Mouse (Mus musculus): ENCODE data around the gene Gpsm1. TPM values are rescaled to one million over a fixed set of nuclear protein-coding genes. Genes with fewer than 3 reads are reported as not detected.

Gene Gpsm1
- polyA plus RNA-seq, 1 experiment from 2014 or later: 31.7 TPM

DNA sequence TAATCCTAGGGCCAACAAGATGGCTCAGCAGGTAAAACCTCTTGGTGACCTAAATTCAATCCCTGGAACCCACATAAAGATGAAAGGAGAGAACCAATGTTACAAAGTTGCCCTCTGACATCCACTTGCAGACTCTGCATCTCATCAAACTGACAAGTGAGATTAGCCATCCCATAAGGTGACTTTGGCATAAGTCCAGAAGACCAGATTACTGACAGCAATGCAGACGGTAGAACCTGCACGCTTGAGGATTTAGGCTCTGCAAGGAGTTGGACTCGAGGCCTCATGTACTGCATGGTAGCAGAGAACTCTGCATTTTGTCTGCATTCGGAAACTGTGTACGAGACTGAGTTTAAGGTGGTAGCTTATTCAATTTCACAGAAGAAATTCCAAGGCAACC, 25.2 kb upstream of the Gpsm1 start:
- ATAC-seq (replicated peaks; ENCODE audit: insufficient number of reproducible peaks, low FRiP score, low TSS enrichment, low read depth) (no peak), DNase-seq (ENCODE audit: low spot score) (no peak)
- Histone ChIP-seq H3K27me3 (ENCODE audit: control insufficient read depth, insufficient read depth, low read length) (no peaks in the 10 kb centered on the region), H3K9me3 (replicated peaks; ENCODE audit: control insufficient read depth, low read length) (no peaks in the 10 kb centered on the region), H3K27ac (replicated peaks; ENCODE audit: low read depth, low read length) (no peak overlapping the region), H3K4me1 (ENCODE audit: control insufficient read depth, insufficient read depth, low read length) (no peaks in the 10 kb centered on the region), H3K4me3 (ENCODE audit: low read depth, low read length) (no peak overlapping the region), H3K9ac (replicated peaks; ENCODE audit: low read length) (no peak overlapping the region), H3K36me3 (replicated peaks; ENCODE audit: control insufficient read depth, insufficient read depth, low read depth, low read length) (no peaks in the 10 kb centered on the region), H3K4me2 (ENCODE audit: low read depth, low read length) (no peak overlapping the region)
- 84% methylated on average over 5 of the region's 5 CpGs for WGBS

GRCm38 (mm10) chr2:26294457-26294856, 20.9 kb upstream of the Gpsm1 start, which contains the start of gene Ccdc187:
Ccdc187 (minus strand) TSS chr2:26294557.
- 72% methylated on average over 2 of the region's 2 CpGs for WGBS
- ATAC-seq (replicated peaks; ENCODE audit: insufficient number of reproducible peaks, low FRiP score, low TSS enrichment, low read depth) (no peak), DNase-seq (ENCODE audit: low spot score) (no peak)
- Histone ChIP-seq H3K27ac (replicated peaks; ENCODE audit: low read depth, low read length) (no peak within 1 kb of the TSS), H3K9me3 (replicated peaks; ENCODE audit: control insufficient read depth, low read length) (no peaks in the 10 kb centered on the region), H3K4me1 (ENCODE audit: control insufficient read depth, insufficient read depth, low read length) (no peaks in the 10 kb centered on the region; the same call in 1 of the 2 replicates), H3K4me2 (ENCODE audit: low read depth, low read length) (no peak within 1 kb of the TSS), H3K4me3 (ENCODE audit: low read depth, low read length) (no peak within 1 kb of the TSS), H3K36me3 (replicated peaks; ENCODE audit: control insufficient read depth, insufficient read depth, low read depth, low read length) (no peaks in the 10 kb centered on the region), H3K27me3 (ENCODE audit: control insufficient read depth, insufficient read depth, low read length) (no peaks in the 10 kb centered on the region), H3K9ac (replicated peaks; ENCODE audit: low read length) (no peak within 1 kb of the TSS)

DNA sequence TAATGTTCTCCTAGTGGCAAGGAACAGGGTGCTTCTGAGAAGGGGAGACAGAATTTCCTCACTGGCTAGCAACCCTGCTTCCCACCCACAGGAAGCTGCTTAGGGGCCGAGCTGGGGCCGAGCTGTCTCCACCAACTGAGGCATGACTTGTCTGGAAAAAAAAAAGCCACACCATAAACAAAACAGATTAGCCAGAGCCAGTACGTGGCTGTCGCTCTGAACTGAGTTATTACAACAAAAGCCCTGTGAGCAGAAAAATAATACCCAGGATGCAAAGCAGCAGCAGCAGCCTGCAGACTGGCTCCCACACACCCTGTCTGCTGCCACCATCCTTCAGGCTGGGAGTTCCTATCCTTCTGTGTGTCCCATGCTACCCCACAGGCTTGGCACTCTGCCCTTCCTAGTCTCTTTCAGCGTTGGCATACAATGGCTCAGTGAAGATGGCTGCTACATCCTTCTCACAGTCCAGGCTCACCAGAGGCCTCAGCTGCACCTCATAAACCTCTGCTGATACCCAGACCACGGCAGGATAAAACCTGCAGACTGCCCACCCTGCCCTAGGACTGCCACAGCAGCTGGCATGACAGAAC, 18.6 kb upstream of the Gpsm1 start:
- Histone ChIP-seq H3K4me1 (ENCODE audit: control insufficient read depth, insufficient read depth, low read length) (no peaks in the 10 kb centered on the region; the same call in 1 of the 2 replicates), H3K27ac (replicated peaks; ENCODE audit: low read depth, low read length) (no peak overlapping the region), H3K27me3 (ENCODE audit: control insufficient read depth, insufficient read depth, low read length) (no peaks in the 10 kb centered on the region), H3K36me3 (replicated peaks; ENCODE audit: control insufficient read depth, insufficient read depth, low read depth, low read length) (no peaks in the 10 kb centered on the region), H3K9me3 (replicated peaks; ENCODE audit: control insufficient read depth, low read length) (no peaks in the 10 kb centered on the region), H3K4me2 (ENCODE audit: low read depth, low read length) (no peak overlapping the region), H3K9ac (replicated peaks; ENCODE audit: low read length) (no peak overlapping the region; the same call in 1 of the 2 replicates), H3K4me3 (ENCODE audit: low read depth, low read length) (no peak overlapping the region)
- 53% methylated on average over 6 of the region's 6 CpGs for WGBS
- ATAC-seq (replicated peaks; ENCODE audit: insufficient number of reproducible peaks, low FRiP score, low TSS enrichment, low read depth) (no peak), DNase-seq (ENCODE audit: low spot score) (no peak)

- H3K4me3 ChIP-seq (ENCODE audit: low read depth, low read length): no peak overlapping the region
- no peaks in the 10 kb centered on the region for H3K36me3 ChIP-seq (replicated peaks; ENCODE audit: control insufficient read depth, insufficient read depth, low read depth, low read length)
- DNase-seq (ENCODE audit: low spot score) (peak; percentile 47), ATAC-seq (replicated peaks; ENCODE audit: insufficient number of reproducible peaks, low FRiP score, low TSS enrichment, low read depth) (peak; percentile 63)
- WGBS: 4% methylated on average over 10 of the region's 10 CpGs
- no peaks in the 10 kb centered on the region; the same call in 1 of the 2 replicates for H3K4me1 ChIP-seq (ENCODE audit: control insufficient read depth, insufficient read depth, low read length)
- no peak overlapping the region for H3K27ac ChIP-seq (replicated peaks; ENCODE audit: low read depth, low read length)
- H3K9me3 ChIP-seq (replicated peaks; ENCODE audit: control insufficient read depth, low read length): no peaks in the 10 kb centered on the region
- no peaks in the 10 kb centered on the region for H3K27me3 ChIP-seq (ENCODE audit: control insufficient read depth, insufficient read depth, low read length)
- no peak overlapping the region for H3K4me2 ChIP-seq (ENCODE audit: low read depth, low read length)
- no peak overlapping the region for H3K9ac ChIP-seq (replicated peaks; ENCODE audit: low read length)
These were observed 17.0 kb upstream of the Gpsm1 start for GRCm38 (mm10) chr2:26298208-26298855.

- Histone ChIP-seq H3K9ac (replicated peaks; ENCODE audit: low read length) (peak overlapping the region; percentile 25; the same call in 1 of the 2 replicates), H3K4me3 (ENCODE audit: low read depth, low read length) (no peak overlapping the region), H3K27ac (replicated peaks; ENCODE audit: low read depth, low read length) (no peak overlapping the region), H3K4me1 (ENCODE audit: control insufficient read depth, insufficient read depth, low read length) (no peaks in the 10 kb centered on the region; the same call in 1 of the 2 replicates), H3K36me3 (replicated peaks; ENCODE audit: control insufficient read depth, insufficient read depth, low read depth, low read length) (no peaks in the 10 kb centered on the region), H3K27me3 (ENCODE audit: control insufficient read depth, insufficient read depth, low read length) (no peaks in the 10 kb centered on the region), H3K4me2 (ENCODE audit: low read depth, low read length) (no peak overlapping the region), H3K9me3 (replicated peaks; ENCODE audit: control insufficient read depth, low read length) (no peaks in the 10 kb centered on the region)
- no peak for ATAC-seq (replicated peaks; ENCODE audit: insufficient number of reproducible peaks, low FRiP score, low TSS enrichment, low read depth)
- 6% methylated on average over 4 of the region's 4 CpGs for WGBS
- no peak for DNase-seq (ENCODE audit: low spot score)
These were observed 16.5 kb upstream of the Gpsm1 start for GRCm38 (mm10) chr2:26298856-26299230.

DNA sequence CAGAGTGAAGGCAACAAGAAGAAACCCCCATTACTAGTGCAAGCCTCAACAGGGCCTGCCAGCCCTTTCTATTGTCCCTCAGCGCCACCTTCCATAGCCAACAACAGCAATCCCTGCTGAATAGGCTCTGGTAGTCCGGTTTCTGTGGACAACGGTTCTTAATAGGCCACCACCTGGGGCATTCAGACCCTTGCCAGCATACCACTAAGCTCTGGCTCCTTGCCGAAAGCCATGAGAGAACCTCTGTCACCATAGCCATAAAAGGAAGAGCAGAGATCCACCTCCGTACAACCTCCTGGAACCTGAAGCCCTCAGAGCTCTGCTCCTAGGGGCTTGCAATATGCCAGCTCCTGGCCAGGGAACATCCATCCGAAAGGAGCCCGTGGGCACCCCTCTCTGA, 16.0 kb upstream of the Gpsm1 start:
- WGBS: 36% methylated on average over 7 of the region's 7 CpGs
- Histone ChIP-seq H3K4me3 (ENCODE audit: low read depth, low read length) (no peak overlapping the region), H3K9ac (replicated peaks; ENCODE audit: low read length) (no peak overlapping the region)

DNA sequence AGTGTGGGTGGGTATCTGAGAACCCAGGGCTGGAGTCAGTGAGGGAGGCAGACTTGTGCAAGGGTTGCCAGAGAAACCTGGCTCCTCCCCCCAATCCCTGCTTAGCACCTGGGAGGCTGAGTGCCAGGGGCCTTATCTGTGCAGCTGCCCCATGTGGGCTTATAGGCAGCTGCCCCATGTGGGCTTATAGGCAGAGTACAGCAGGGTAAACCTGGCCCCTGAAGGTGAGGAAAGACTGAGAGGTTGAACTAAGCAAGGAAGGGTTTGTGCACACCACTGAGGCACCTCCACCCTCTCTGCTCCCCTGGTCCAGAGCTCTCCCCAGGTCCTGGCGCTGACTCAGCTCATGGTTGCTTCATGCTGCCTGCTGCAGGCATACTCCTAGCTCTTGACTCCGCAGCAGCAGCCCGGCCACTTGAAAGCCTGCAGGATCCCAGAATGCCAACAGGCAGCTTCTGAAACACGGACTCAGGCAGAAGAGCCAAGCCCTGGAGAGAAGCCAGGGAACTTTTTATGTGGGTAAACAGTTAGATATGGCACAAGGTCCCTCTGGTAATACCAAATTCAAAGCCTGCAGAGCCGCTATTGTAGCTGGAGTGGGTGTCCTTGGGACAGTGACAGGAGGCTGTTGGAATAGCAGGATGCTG, 15.0 kb upstream of the Gpsm1 start:
- 45% methylated on average over 5 of the region's 5 CpGs for whole genome bisulfite sequencing
- no peak overlapping the region for H3K4me2 ChIP-seq (ENCODE audit: low read depth, low read length)
- H3K9ac ChIP-seq (replicated peaks; ENCODE audit: low read length): no peak overlapping the region
- no peak overlapping the region for H3K4me3 ChIP-seq (ENCODE audit: low read depth, low read length)
- no peaks in the 10 kb centered on the region for H3K9me3 ChIP-seq (replicated peaks; ENCODE audit: control insufficient read depth, low read length)
- H3K36me3 ChIP-seq (replicated peaks; ENCODE audit: control insufficient read depth, insufficient read depth, low read depth, low read length): no peaks in the 10 kb centered on the region
- no peak overlapping the region for H3K27ac ChIP-seq (replicated peaks; ENCODE audit: low read depth, low read length)
- no peak; the same call in 1 of the 2 replicates for ATAC-seq (replicated peaks; ENCODE audit: insufficient number of reproducible peaks, low FRiP score, low TSS enrichment, low read depth)
- no peak for DNase-seq (ENCODE audit: low spot score)
- no peaks in the 10 kb centered on the region for H3K27me3 ChIP-seq (ENCODE audit: control insufficient read depth, insufficient read depth, low read length)
- H3K4me1 ChIP-seq (ENCODE audit: control insufficient read depth, insufficient read depth, low read length): no peaks in the 10 kb centered on the region; the same call in 1 of the 2 replicates

More for the DNA sequence above, 16.0 kb upstream of the Gpsm1 start:
- H3K36me3 ChIP-seq (replicated peaks; ENCODE audit: control insufficient read depth, insufficient read depth, low read depth, low read length): no peaks in the 10 kb centered on the region
- no peak overlapping the region for H3K4me2 ChIP-seq (ENCODE audit: low read depth, low read length)
- ATAC-seq (replicated peaks; ENCODE audit: insufficient number of reproducible peaks, low FRiP score, low TSS enrichment, low read depth): no peak
- no peaks in the 10 kb centered on the region for H3K9me3 ChIP-seq (replicated peaks; ENCODE audit: control insufficient read depth, low read length)
- no peaks in the 10 kb centered on the region for H3K27me3 ChIP-seq (ENCODE audit: control insufficient read depth, insufficient read depth, low read length)
- no peak overlapping the region for H3K27ac ChIP-seq (replicated peaks; ENCODE audit: low read depth, low read length)
- H3K4me1 ChIP-seq (ENCODE audit: control insufficient read depth, insufficient read depth, low read length): no peaks in the 10 kb centered on the region; the same call in 1 of the 2 replicates
- no peak for DNase-seq (ENCODE audit: low spot score)

GRCm38 (mm10) chr2:26300808-26301174, 14.5 kb upstream of the Gpsm1 start:
- H3K4me1 ChIP-seq (ENCODE audit: control insufficient read depth, insufficient read depth, low read length): no peaks in the 10 kb centered on the region; the same call in 1 of the 2 replicates
- no peaks in the 10 kb centered on the region for H3K27me3 ChIP-seq (ENCODE audit: control insufficient read depth, insufficient read depth, low read length)
- ATAC-seq (replicated peaks; ENCODE audit: insufficient number of reproducible peaks, low FRiP score, low TSS enrichment, low read depth) (no peak), DNase-seq (ENCODE audit: low spot score) (peak; percentile 92)
- no peak overlapping the region for H3K9ac ChIP-seq (replicated peaks; ENCODE audit: low read length)
- no peak overlapping the region for H3K4me3 ChIP-seq (ENCODE audit: low read depth, low read length)
- H3K36me3 ChIP-seq (replicated peaks; ENCODE audit: control insufficient read depth, insufficient read depth, low read depth, low read length): no peaks in the 10 kb centered on the region
- no peak overlapping the region for H3K27ac ChIP-seq (replicated peaks; ENCODE audit: low read depth, low read length)
- H3K4me2 ChIP-seq (ENCODE audit: low read depth, low read length): no peak overlapping the region
- 0% methylated on average over 3 of the region's 3 CpGs for WGBS
- no peaks in the 10 kb centered on the region for H3K9me3 ChIP-seq (replicated peaks; ENCODE audit: control insufficient read depth, low read length)
